Mouse (Mus musculus) liver, embryonic 14.5 days (tissue): ENCODE measurements around the gene Mmel1.

Experiments
- CTCF ChIP-seq: IDR thresholded peaks from 2 replicates; pipeline ENCODE4 v1.5.1; 2016; ENCODE audit warnings: antibody characterized with exemption, low read depth, control low read depth
- EP300 ChIP-seq: IDR thresholded peaks from 2 replicates; pipeline ENCODE4 v1.6.1; 2016; ENCODE audit warnings: antibody characterized with exemption, low read depth

DNA sequence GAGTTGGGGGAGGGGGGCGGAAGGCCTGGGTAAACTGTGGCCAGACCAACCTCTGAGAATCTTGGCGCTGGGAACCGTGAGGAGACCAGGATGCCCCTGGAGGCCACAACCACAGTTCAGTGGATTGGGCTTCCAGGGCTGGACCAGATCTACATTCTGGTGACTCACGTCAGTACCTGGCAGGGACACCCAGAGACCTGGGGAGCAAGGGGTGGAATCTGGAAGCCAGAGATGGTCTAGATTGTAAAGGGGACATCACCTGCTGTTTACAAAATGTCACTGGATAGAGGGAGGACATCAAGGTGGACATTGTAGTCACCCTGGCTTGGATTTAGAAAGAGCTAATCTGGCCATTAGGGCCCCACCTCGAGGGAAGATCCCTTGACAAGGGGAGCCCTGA lies 26.2 kb downstream of the Mmel1 start:
- TF ChIP-seq CTCF: no peak
- no peak for TF ChIP-seq EP300
